ENCODE assay signal across 8 mouse cellular contexts in genomic region chrX:136708168-136708681, GRCm38 (mm10). TPM values are rescaled to one million over a fixed set of nuclear protein-coding genes. Genes with fewer than 3 reads are reported as not detected.
DNase-seq lines count a peak whose midpoint lies in the region; ATAC-seq and TF ChIP-seq lines count a peak whose summit lies in the region.

No protein-coding gene starts in this region.

- 4% methylated on average over 18 of the region's 18 CpGs for WGBS in cerebellum, adult 2 months
- WGBS in hindbrain, embryonic 12.5 days: 23% methylated on average over 18 of the region's 18 CpGs
- 15% methylated on average over 18 of the region's 18 CpGs for WGBS in lung, embryonic 16.5 days
- 12% methylated on average over 18 of the region's 18 CpGs for WGBS in olfactory bulb, adult 2 months

- H3K4me1 ChIP-seq in cerebellum, adult 2 months (ENCODE audit: control insufficient read depth, insufficient read depth, low read length): no peaks in the 10 kb centered on the region
- H3K4me1 ChIP-seq in hindbrain, embryonic 12.5 days: no peaks in the 10 kb centered on the region
- no peaks in the 10 kb centered on the region for H3K4me1 ChIP-seq in lung, embryonic 16.5 days (replicated peaks; ENCODE audit: control insufficient read depth, insufficient read depth, low read length)
- H3K4me1 ChIP-seq in olfactory bulb, adult 2 months (ENCODE audit: control insufficient read depth, insufficient read depth, low read length): no peaks in the 10 kb centered on the region

- H3K36me3 ChIP-seq in hindbrain, embryonic 12.5 days: no peaks in the 10 kb centered on the region
- H3K36me3 ChIP-seq in lung, embryonic 16.5 days (ENCODE audit: control insufficient read depth, insufficient read depth, low read length): no peaks in the 10 kb centered on the region

- peak overlapping the region; percentile 83 for H3K4me3 ChIP-seq in cerebellum, adult 2 months (replicated peaks; ENCODE audit: insufficient read depth, low read depth, low read length)
- peak overlapping the region; percentile 47 for H3K4me3 ChIP-seq in hindbrain, embryonic 12.5 days
- H3K4me3 ChIP-seq in lung, embryonic 16.5 days (ENCODE audit: low read length): peak overlapping the region; percentile 59
- H3K4me3 ChIP-seq in olfactory bulb, adult 2 months (ENCODE audit: insufficient read depth, low read depth, low read length): peak overlapping the region; percentile 73

- no peak for TF ChIP-seq CTCF in cerebellum, adult 2 months (IDR thresholded peaks at IDR 0.05; ENCODE audit: borderline replicate concordance, insufficient read depth, low read depth, low read length)
- TF ChIP-seq CTCF in olfactory bulb, adult 2 months (IDR thresholded peaks at IDR 0.05; ENCODE audit: insufficient read depth, low read depth, low read length): no peak

- peak; percentile 69 for DNase-seq in T-cell, adult 2 months (ENCODE audit: low spot score)
- DNase-seq in cerebellum, adult 2 months: peak; percentile 47 to 60
- DNase-seq in forelimb bud, embryonic 11.5 days (ENCODE audit: low read depth, low spot score): peak; percentile 46
- DNase-seq in layer of hippocampus, postnatal 25 days (ENCODE audit: extremely low spot score in 1 of 2, low spot score in 1 of 2): peak; percentile 22 to 24
- peak; percentile 33 for DNase-seq in thymus, postnatal 4 days

- H3K9ac ChIP-seq in hindbrain, embryonic 12.5 days: peak overlapping the region; percentile 68
- peak overlapping the region; percentile 75 for H3K9ac ChIP-seq in lung, embryonic 16.5 days (ENCODE audit: low read length)

- peak; percentile 26; the same call in 1 of the 2 replicates for TF ChIP-seq POLR2A in cerebellum, adult 2 months (IDR thresholded peaks at IDR 0.05; ENCODE audit: borderline replicate concordance, insufficient read depth, low read length)
- TF ChIP-seq POLR2A in olfactory bulb, adult 2 months (IDR thresholded peaks at IDR 0.05; ENCODE audit: insufficient read depth, low read depth, low read length): peak; percentile 11; the same call in 1 of the 2 replicates

- peak overlapping the region; percentile 54 for H3K4me2 ChIP-seq in hindbrain, embryonic 12.5 days (replicated peaks)
- peak overlapping the region; percentile 61 for H3K4me2 ChIP-seq in lung, embryonic 16.5 days (ENCODE audit: low read depth, low read length)

- no peaks in the 10 kb centered on the region for H3K27me3 ChIP-seq in cerebellum, adult 2 months (ENCODE audit: control insufficient read depth, insufficient read depth, low read length)
- H3K27me3 ChIP-seq in hindbrain, embryonic 12.5 days: no peaks in the 10 kb centered on the region
- H3K27me3 ChIP-seq in lung, embryonic 16.5 days (ENCODE audit: control insufficient read depth, insufficient read depth, low read depth, low read length): no peaks in the 10 kb centered on the region

- ATAC-seq in hindbrain, embryonic 12.5 days (ENCODE audit: low FRiP score): peak; percentile 90
- peak; percentile 94 for ATAC-seq in lung, embryonic 16.5 days (ENCODE audit: low read depth)

- H3K27ac ChIP-seq in cerebellum, adult 2 months (ENCODE audit: insufficient read depth, low read length): peak overlapping the region; percentile 38
- H3K27ac ChIP-seq in hindbrain, embryonic 12.5 days: peak overlapping the region; percentile 90
- H3K27ac ChIP-seq in lung, embryonic 16.5 days (ENCODE audit: low read length): peak overlapping the region; percentile 63
- H3K27ac ChIP-seq in olfactory bulb, adult 2 months (ENCODE audit: insufficient read depth, low read depth, low read length): peak overlapping the region; percentile 93

- no peaks in the 10 kb centered on the region for H3K9me3 ChIP-seq in hindbrain, embryonic 12.5 days (replicated peaks)
- H3K9me3 ChIP-seq in lung, embryonic 16.5 days (ENCODE audit: control insufficient read depth, low read length): no peaks in the 10 kb centered on the region

RNA-seq across cellular contexts. Expression of gene Tceal1, which starts 0.4 kb away (rescaled TPM):
- polyA plus RNA-seq in cerebellum, adult 2 months (2012; rRNA removed): 17.5 and 18.7 TPM in 2 replicates
- 12.9 and 14.2 TPM in 2 replicates for polyA plus RNA-seq in hindbrain, embryonic 12.5 days (2016; fragmentation: Nextera tagmentation; extraction: Ambion mirVana)
- 10 to 100 TPM; 14.5 to 16.0 TPM for total RNA-seq in layer of hippocampus, postnatal 25 days (2021)
- 12.5 and 13.6 TPM in 2 replicates for polyA plus RNA-seq in lung, embryonic 16.5 days (2015; fragmentation: Nextera tagmentation; extraction: Ambion mirVana)
- not detected in 2 replicates for polyA plus RNA-seq in olfactory bulb, adult 2 months (2012; ENCODE audit: insufficient read depth, insufficient read length, low replicate concordance, missing spikeins)

RNA-seq across cellular contexts. Expression of gene Morf4l2, which starts 35.3 kb away (rescaled TPM):
- polyA plus RNA-seq in cerebellum, adult 2 months (2012; rRNA removed): 223 and 236 TPM in 2 replicates
- polyA plus RNA-seq in hindbrain, embryonic 12.5 days (2016; fragmentation: Nextera tagmentation; extraction: Ambion mirVana): 569 and 598 TPM in 2 replicates
- total RNA-seq in layer of hippocampus, postnatal 25 days (2021): 100 to 1,000 TPM; 374 to 393 TPM
- 511 and 543 TPM in 2 replicates for polyA plus RNA-seq in lung, embryonic 16.5 days (2015; fragmentation: Nextera tagmentation; extraction: Ambion mirVana)
- 434 TPM in 1 of 2 replicates, not detected in the other for polyA plus RNA-seq in olfactory bulb, adult 2 months (2012; ENCODE audit: insufficient read depth, insufficient read length, low replicate concordance, missing spikeins)

Comparison
In these comparisons a context has a peak if more than half of its experiments do, and no peak if none do; other contexts are left out.
1. Peak in every context shown above with its lines: DNase-seq, ATAC-seq, H3K4me3 ChIP-seq and H3K27ac ChIP-seq.
2. H3K27ac ChIP-seq: peak in every context shown above with its lines; median percentile 93 in olfactory bulb, adult 2 months; 90 in hindbrain, embryonic 12.5 days; 63 in lung, embryonic 16.5 days; 38 in cerebellum, adult 2 months.
3. RNA of gene Tceal1, which starts 0.4 kb away (polyA plus RNA-seq): 17.5 to 18.7 TPM in cerebellum, adult 2 months, 12.5 to 13.6 TPM in lung, embryonic 16.5 days and 12.9 to 14.2 TPM in hindbrain, embryonic 12.5 days; not detected in olfactory bulb, adult 2 months; every median in the first group is over 10 times any median in the second.